Mouse (Mus musculus) E14TG2a.4 (cell line): ENCODE data around the gene Gnl1.

ENCODE experiments used
- CTCF ChIP-seq: conservative IDR thresholded peaks from 2 replicates; pipeline ENCODE4 v1.5.1; 2014; ENCODE audit warnings: low read length
- POU5F1 ChIP-seq: IDR thresholded peaks from 2 replicates; pipeline ENCODE4 v1.6.1; 2014; ENCODE audit warnings: low read length, borderline replicate concordance

DNA sequence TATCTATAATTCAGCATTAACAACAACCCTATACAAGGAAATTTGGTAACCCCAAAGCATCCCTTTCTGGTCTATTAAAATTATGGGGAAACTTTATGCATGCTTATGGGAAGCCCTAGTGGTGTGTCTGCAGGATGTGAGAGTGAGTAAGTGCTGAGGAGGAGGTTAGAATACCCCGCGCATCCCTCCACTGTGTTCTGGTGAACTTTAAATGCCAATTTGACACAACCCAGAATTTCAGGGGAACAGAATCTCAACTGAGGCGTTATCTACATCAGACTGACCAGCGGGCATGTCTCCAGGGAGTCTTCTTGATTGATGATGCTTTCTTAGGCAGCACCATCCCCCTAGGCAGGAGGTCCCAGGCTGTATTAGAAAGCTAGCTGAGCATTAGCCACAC, 46.2 kb downstream of the Gnl1 start:
- TF ChIP-seq CTCF (no peak), POU5F1 (no peak)
